Mouse (Mus musculus): ENCODE measurements around the gene Fam3c. TPM values are rescaled to one million over a fixed set of nuclear protein-coding genes. Genes with fewer than 3 reads are reported as not detected.

Fam3c gene
- polyA plus RNA-seq, 1 experiment from 2014 or later = 59.1 TPM

DNA sequence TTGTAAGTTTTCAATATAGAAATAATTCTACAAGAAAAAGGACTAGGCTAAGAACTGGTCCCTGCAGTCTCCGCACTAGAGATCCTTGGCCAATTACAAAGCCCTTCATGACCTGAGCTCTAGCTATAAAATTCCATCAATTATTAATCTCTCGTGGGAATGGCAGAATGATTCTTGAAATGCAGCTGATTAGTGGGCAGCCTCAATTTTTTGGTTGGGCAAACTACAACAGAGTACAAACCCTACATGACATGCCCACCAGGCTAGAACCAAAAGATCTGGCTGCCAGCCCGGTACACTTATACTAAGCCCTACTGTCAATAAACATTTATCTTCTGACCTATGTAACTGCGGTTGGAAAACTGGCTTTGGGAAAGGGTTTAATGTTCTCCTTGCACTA, 29.0 kb downstream of the Fam3c start:
- H3K36me3 ChIP-seq (ENCODE audit: insufficient read depth, low read length) = peaks cover 7% of the 10 kb centered on the region; the same call in 1 of the 2 replicates
- H3K4me2 ChIP-seq (replicated peaks; ENCODE audit: low read depth, low read length) = no peak overlapping the region
- no peaks in the 10 kb centered on the region for H3K9me3 ChIP-seq (ENCODE audit: low read length)
- H3K4me1 ChIP-seq (ENCODE audit: insufficient read depth, low read length) = peaks cover 21% of the 10 kb centered on the region
- H3K27ac ChIP-seq (ENCODE audit: low read length) = peak overlapping the region; percentile 56; the same call in 1 of the 2 replicates
- no peaks in the 10 kb centered on the region for H3K27me3 ChIP-seq (ENCODE audit: insufficient read depth, low read length)
- no peak overlapping the region for H3K4me3 ChIP-seq (ENCODE audit: low read length)
- 54% methylated on average over 4 of the region's 4 CpGs for WGBS
- H3K9ac ChIP-seq (replicated peaks; ENCODE audit: low read length) = no peak overlapping the region
- peak; percentile 76 for ATAC-seq (ENCODE audit: low FRiP score, low TSS enrichment)

GRCm38 (mm10) chr6:22326289-22326688, 29.8 kb downstream of the Fam3c start:
- H3K4me2 ChIP-seq (replicated peaks; ENCODE audit: low read depth, low read length) = no peak overlapping the region
- H3K4me1 ChIP-seq (ENCODE audit: insufficient read depth, low read length) = peaks cover 21% of the 10 kb centered on the region
- 78% methylated on average over 4 of the region's 4 CpGs for WGBS
- H3K36me3 ChIP-seq (ENCODE audit: insufficient read depth, low read length) = peaks cover 7% of the 10 kb centered on the region; the same call in 1 of the 2 replicates
- H3K9me3 ChIP-seq (ENCODE audit: low read length) = no peaks in the 10 kb centered on the region
- peak overlapping the region; percentile 59 for H3K27ac ChIP-seq (ENCODE audit: low read length)
- no peak for ATAC-seq (ENCODE audit: low FRiP score, low TSS enrichment)
- H3K9ac ChIP-seq (replicated peaks; ENCODE audit: low read length) = no peak overlapping the region
- H3K4me3 ChIP-seq (ENCODE audit: low read length) = no peak overlapping the region
- H3K27me3 ChIP-seq (ENCODE audit: insufficient read depth, low read length) = no peaks in the 10 kb centered on the region

DNA sequence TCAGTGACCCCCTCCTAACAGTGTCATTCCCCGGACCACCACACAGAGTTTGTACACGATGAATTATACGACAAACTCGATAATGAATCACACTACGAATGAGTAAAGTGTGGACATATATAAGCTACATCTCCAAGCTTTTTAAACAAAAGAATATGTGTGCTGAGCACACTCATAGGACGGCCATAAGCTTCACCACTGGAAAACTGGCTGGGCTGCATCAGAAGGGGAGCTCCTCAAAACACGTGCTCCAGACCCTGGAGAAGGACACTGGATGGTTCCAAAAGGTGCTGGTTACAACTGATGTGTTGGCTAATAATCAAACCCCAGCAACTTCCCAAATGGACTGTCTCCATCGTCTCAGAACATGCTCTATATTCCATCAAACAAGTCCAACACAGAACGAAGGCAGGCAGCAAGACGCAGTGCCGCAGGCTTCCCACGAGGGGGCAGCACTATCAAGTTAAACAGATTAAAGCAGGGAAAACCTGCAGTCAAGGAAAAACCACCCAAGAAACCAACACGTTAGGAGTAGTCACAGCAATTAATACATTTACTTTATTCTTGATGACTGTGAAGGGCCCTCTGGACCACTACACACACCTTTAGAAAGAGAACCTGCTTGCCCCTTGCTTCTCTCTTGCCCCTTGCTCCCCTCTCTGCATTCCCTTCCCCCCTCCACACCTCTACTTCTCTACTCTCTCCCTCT, 30.5 kb downstream of the Fam3c start:
- Histone ChIP-seq H3K4me2 (replicated peaks; ENCODE audit: low read depth, low read length) (no peak overlapping the region), H3K9ac (replicated peaks; ENCODE audit: low read length) (no peak overlapping the region), H3K4me1 (ENCODE audit: insufficient read depth, low read length) (peaks cover 16% of the 10 kb centered on the region), H3K27me3 (ENCODE audit: insufficient read depth, low read length) (no peaks in the 10 kb centered on the region), H3K9me3 (ENCODE audit: low read length) (no peaks in the 10 kb centered on the region), H3K27ac (ENCODE audit: low read length) (no peak overlapping the region), H3K36me3 (ENCODE audit: insufficient read depth, low read length) (peaks cover 10% of the 10 kb centered on the region; the same call in 1 of the 2 replicates), H3K4me3 (ENCODE audit: low read length) (no peak overlapping the region)
- WGBS = 57% methylated on average over 13 of the region's 13 CpGs
- no peak for ATAC-seq (ENCODE audit: low FRiP score, low TSS enrichment)

DNA sequence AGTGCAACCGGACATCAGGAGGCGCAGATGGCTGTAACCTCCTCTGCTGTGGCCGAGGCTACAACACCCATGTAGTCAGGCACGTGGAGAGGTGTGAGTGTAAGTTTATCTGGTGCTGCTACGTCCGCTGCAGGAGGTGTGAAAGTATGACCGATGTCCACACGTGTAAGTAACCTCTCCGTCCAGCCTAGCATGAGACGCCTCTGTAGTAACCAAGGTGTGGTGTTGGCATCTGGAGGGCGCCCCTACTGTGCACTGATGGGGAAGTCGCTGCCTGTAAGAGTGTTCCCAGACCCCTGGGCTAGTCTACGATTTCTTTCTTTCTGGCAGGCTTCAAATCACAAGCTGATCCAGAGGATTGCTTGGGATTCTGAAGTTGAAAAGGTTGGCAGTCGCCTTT, 58.0 kb downstream of the Fam3c start:
- no peaks in the 10 kb centered on the region for H3K9me3 ChIP-seq (ENCODE audit: low read length)
- H3K4me3 ChIP-seq (ENCODE audit: low read length) = no peak overlapping the region
- H3K27me3 ChIP-seq (ENCODE audit: insufficient read depth, low read length) = peaks cover 8% of the 10 kb centered on the region; the same call in 1 of the 2 replicates
- 50% methylated on average over 14 of the region's 14 CpGs for WGBS
- H3K36me3 ChIP-seq (ENCODE audit: insufficient read depth, low read length) = no peaks in the 10 kb centered on the region
- peaks cover 9% of the 10 kb centered on the region; the same call in 1 of the 2 replicates for H3K4me1 ChIP-seq (ENCODE audit: insufficient read depth, low read length)
- no peak overlapping the region for H3K9ac ChIP-seq (replicated peaks; ENCODE audit: low read length)
- no peak overlapping the region for H3K27ac ChIP-seq (ENCODE audit: low read length)
- peak; percentile 23; the same call in 1 of the 2 replicates for ATAC-seq (ENCODE audit: low FRiP score, low TSS enrichment)
- peak overlapping the region; percentile 36 for H3K4me2 ChIP-seq (replicated peaks; ENCODE audit: low read depth, low read length)

DNA sequence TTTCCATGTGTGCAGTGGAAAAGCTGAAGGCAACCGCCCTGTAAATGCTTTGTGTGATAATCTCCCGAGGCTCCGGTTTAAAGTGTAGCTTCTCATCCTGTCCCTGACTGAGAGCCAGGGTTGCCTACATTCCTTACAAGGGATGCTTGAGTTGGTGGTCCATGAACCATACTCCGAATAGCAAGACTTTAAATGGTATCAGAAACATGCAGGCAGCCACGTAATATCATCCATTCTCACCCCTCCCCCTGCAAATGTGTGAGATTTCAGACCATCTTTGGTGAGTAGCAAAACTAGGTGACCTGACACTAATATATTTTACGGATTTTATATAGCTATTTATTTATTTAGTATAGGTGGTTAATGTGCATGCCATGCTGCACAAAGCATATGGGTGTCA, 59.0 kb downstream of the Fam3c start:
- Histone ChIP-seq H3K4me1 (ENCODE audit: insufficient read depth, low read length) (peaks cover 9% of the 10 kb centered on the region; the same call in 1 of the 2 replicates), H3K27ac (ENCODE audit: low read length) (no peak overlapping the region), H3K4me3 (ENCODE audit: low read length) (no peak overlapping the region), H3K36me3 (ENCODE audit: insufficient read depth, low read length) (no peaks in the 10 kb centered on the region), H3K4me2 (replicated peaks; ENCODE audit: low read depth, low read length) (no peak overlapping the region), H3K27me3 (ENCODE audit: insufficient read depth, low read length) (peaks cover 8% of the 10 kb centered on the region; the same call in 1 of the 2 replicates), H3K9ac (replicated peaks; ENCODE audit: low read length) (no peak overlapping the region), H3K9me3 (ENCODE audit: low read length) (no peaks in the 10 kb centered on the region)
- WGBS = 64% methylated on average over 6 of the region's 6 CpGs
- ATAC-seq (ENCODE audit: low FRiP score, low TSS enrichment) = no peak

DNA sequence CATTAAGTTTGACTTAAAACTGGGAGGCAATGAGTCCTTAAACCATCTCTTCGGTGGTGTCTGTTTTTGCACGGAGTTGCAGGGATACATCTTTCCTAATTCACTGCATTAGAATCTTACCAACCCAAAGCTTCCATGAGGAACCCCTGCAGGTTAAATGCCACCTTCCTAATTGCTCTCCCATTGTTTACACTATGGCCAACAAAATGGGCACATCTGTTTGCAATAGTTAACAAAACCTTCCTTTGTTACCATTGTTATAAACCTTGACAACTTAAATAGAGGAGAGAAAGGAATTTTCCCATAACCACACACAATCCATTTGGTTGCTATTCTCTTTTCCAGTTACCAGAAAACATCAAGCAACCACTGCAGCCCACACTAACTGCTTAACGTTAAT, 62.1 kb downstream of the Fam3c start:
- Histone ChIP-seq H3K36me3 (ENCODE audit: insufficient read depth, low read length) (no peaks in the 10 kb centered on the region), H3K4me2 (replicated peaks; ENCODE audit: low read depth, low read length) (no peak overlapping the region), H3K4me1 (ENCODE audit: insufficient read depth, low read length) (peaks cover 18% of the 10 kb centered on the region), H3K27ac (ENCODE audit: low read length) (no peak overlapping the region), H3K9me3 (ENCODE audit: low read length) (no peaks in the 10 kb centered on the region), H3K27me3 (ENCODE audit: insufficient read depth, low read length) (peaks cover 24% of the 10 kb centered on the region), H3K9ac (replicated peaks; ENCODE audit: low read length) (no peak overlapping the region), H3K4me3 (ENCODE audit: low read length) (no peak overlapping the region)
- WGBS = 67% methylated on average over 3 of the region's 3 CpGs
- ATAC-seq (ENCODE audit: low FRiP score, low TSS enrichment) = no peak

- 42% methylated on average over 4 of the region's 4 CpGs for WGBS
- no peak for ATAC-seq (ENCODE audit: low FRiP score, low TSS enrichment)
- Histone ChIP-seq H3K4me1 (ENCODE audit: insufficient read depth, low read length) (peaks cover 27% of the 10 kb centered on the region), H3K27me3 (ENCODE audit: insufficient read depth, low read length) (peaks cover 41% of the 10 kb centered on the region), H3K27ac (ENCODE audit: low read length) (no peak overlapping the region), H3K9me3 (ENCODE audit: low read length) (no peaks in the 10 kb centered on the region), H3K36me3 (ENCODE audit: insufficient read depth, low read length) (no peaks in the 10 kb centered on the region), H3K4me3 (ENCODE audit: low read length) (no peak overlapping the region), H3K9ac (replicated peaks; ENCODE audit: low read length) (no peak overlapping the region), H3K4me2 (replicated peaks; ENCODE audit: low read depth, low read length) (no peak overlapping the region)
Measured at GRCm38 (mm10) chr6:22292056-22292455, 64.0 kb downstream of the Fam3c start.

DNA sequence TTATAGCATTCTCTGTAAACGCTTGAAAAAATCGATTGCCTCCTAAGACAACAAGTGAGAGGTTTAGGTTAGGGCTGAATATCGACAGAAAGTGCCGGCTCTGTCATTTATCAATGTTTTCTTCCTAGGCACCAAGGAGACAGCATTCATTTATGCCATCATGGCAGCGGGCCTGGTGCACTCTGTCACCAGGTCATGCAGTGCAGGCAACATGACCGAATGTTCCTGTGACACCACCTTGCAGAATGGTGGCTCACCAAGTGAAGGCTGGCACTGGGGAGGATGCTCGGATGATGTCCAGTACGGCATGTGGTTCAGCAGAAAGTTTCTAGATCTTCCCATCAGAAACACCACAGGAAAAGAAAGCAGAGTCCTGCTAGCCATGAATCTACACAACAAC, 65.3 kb downstream of the Fam3c start:
- H3K4me1 ChIP-seq (ENCODE audit: insufficient read depth, low read length) = peaks cover 27% of the 10 kb centered on the region
- H3K4me3 ChIP-seq (ENCODE audit: low read length) = no peak overlapping the region
- no peak overlapping the region for H3K9ac ChIP-seq (replicated peaks; ENCODE audit: low read length)
- no peaks in the 10 kb centered on the region for H3K36me3 ChIP-seq (ENCODE audit: insufficient read depth, low read length)
- H3K9me3 ChIP-seq (ENCODE audit: low read length) = no peaks in the 10 kb centered on the region
- peaks cover 44% of the 10 kb centered on the region for H3K27me3 ChIP-seq (ENCODE audit: insufficient read depth, low read length)
- no peak for ATAC-seq (ENCODE audit: low FRiP score, low TSS enrichment)
- H3K27ac ChIP-seq (ENCODE audit: low read length) = no peak overlapping the region
- no peak overlapping the region for H3K4me2 ChIP-seq (replicated peaks; ENCODE audit: low read depth, low read length)
- 75% methylated on average over 8 of the region's 8 CpGs for WGBS

GRCm38 (mm10) chr6:22289461-22290021, 66.5 kb downstream of the Fam3c start:
- Histone ChIP-seq H3K4me2 (replicated peaks; ENCODE audit: low read depth, low read length) (peak overlapping the region; percentile 60), H3K4me1 (ENCODE audit: insufficient read depth, low read length) (peaks cover 22% of the 10 kb centered on the region), H3K27me3 (ENCODE audit: insufficient read depth, low read length) (peaks cover 44% of the 10 kb centered on the region), H3K36me3 (ENCODE audit: insufficient read depth, low read length) (no peaks in the 10 kb centered on the region), H3K4me3 (ENCODE audit: low read length) (peak overlapping the region; percentile 42), H3K9me3 (ENCODE audit: low read length) (no peaks in the 10 kb centered on the region), H3K27ac (ENCODE audit: low read length) (no peak overlapping the region), H3K9ac (replicated peaks; ENCODE audit: low read length) (peak overlapping the region; percentile 38; the same call in 1 of the 2 replicates)
- WGBS = 2% methylated on average over 21 of the region's 21 CpGs
- ATAC-seq (ENCODE audit: low FRiP score, low TSS enrichment) = no peak; the same call in 1 of the 2 replicates
